Mouse (Mus musculus) kidney, adult 2 months (tissue): ENCODE measurements at regions not wholly inside any gene's neighbourhood (a gene's known extent, or its start where the extent isn't known, plus 50 kb on each side); places are given as distances from the start of the nearest gene placed in this dataset.

Source experiments
- CTCF ChIP-seq: fragments of 200-500 bp; conservative IDR thresholded peaks from 2 replicates; pipeline ENCODE4 v1.5.1; 2011; ENCODE audit warnings: low read depth, mild to moderate bottlenecking, control low read depth, low read length, moderate library complexity, mixed read lengths; ENCODE audit not compliant: insufficient read depth, insufficient read length
- POLR2A ChIP-seq: fragments of 200-500 bp; IDR thresholded peaks from one replicate; pipeline ENCODE4 v1.6.1; 2011; ENCODE audit warnings: low read depth, low read length, control low read depth

DNA sequence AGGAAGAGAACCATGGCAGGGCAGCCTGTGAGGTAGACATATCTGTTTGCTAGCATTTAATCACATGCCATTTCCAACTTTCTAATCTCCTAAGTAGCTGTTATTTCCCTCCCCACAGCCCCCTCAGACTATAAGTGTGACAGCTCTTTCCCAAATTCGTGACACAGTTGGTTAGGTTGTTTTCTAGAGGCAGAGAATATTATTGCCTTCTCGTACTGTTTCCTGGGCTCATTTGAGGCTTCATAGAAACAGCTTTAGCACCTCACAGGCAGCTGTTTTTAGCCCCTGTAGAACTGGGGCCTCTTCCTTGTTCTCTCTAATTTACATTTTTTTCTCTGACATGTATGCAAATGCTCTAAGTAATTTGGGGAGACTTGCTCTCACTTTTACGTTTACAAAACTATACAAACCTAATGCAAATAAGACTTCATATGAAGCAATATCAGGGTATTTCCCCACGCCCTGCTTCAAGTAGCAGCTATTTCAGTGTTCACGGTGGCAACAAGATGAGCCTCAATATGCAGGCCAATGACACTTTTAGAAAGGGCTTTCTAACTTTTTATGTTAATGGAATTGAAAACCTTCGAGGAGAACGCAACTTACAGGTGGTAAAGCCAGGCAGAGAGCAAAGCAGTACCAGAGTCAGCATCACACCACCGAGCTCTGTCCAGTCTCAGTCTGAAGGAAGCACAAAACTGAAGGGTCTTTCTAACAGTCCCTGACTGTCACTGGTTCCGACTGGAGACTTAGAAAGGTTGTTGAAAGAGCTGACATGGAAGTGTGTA lies 79.4 kb downstream of the Fam43a start:
- TF ChIP-seq CTCF = no peak
- no peak for TF ChIP-seq POLR2A
